Mouse (Mus musculus): ENCODE measurements around the gene Prkcb.

GRCm38 (mm10) chr7:122528201-122528600 lies 239.7 kb downstream of the Prkcb start:
- no peak for TF ChIP-seq CTCF (IDR thresholded peaks at IDR 0.05; ENCODE audit: control insufficient read depth, insufficient read depth, insufficient read length)
- TF ChIP-seq MAX (IDR thresholded peaks at IDR 0.05): no peak
